Mouse (Mus musculus) CD8-positive naive resting alpha-beta T cell, adult 57 days (primary cell): ENCODE results near the gene Fndc8. TPM values are rescaled to one million over a fixed set of nuclear protein-coding genes. Genes with fewer than 3 reads are reported as not detected.

Experiments
- total RNA-seq: library from RNA; stranded (reverse); gene quantifications from one replicate; pipeline ENCODE4 v1.2.4, GENCODE M21; 2023

Gene Fndc8
- not detected for total RNA-seq

GRCm38 (mm10) chr11:82891936-82892335 lies at the start of gene Fndc8:
TSS of gene Fndc8 (plus strand) at chr11:82892124.

GRCm38 (mm10) chr11:82871031-82871446 lies 20.9 kb upstream of the Fndc8 start, which contains the start of gene Rffl:
TSS of gene Rffl (minus strand) at chr11:82871210.

GRCm38 (mm10) chr11:82890342-82890762 lies 1.6 kb upstream of the Fndc8 start, which contains the start of gene Rad51d:
TSS of gene Rad51d (minus strand) at chr11:82890614.

GRCm38 (mm10) chr11:82907651-82908607 lies 16.0 kb downstream of the Fndc8 start, which contains the start of gene Nle1:
TSS of gene Nle1 (minus strand) at chr11:82908411.

DNA sequence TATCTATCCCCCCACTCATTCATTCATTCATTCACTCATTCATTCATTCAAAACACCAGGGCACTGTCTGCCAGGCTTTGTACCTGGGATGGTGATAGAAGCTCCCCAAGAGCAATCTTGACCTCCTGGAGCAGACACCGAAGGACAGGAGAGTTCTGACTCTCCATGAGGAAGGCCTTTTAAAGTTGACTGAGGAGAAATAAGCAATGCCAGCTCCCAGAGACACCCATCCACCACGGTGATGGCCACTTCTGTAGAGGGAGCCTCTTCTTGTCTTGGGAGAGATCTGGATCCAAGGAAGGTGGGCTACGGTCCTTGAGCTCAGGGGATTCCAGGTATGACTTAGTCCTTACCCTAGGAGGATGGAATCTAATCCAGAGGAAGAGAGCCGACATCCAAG lies 18.3 kb downstream of the Fndc8 start, which contains the start of gene Unc45b:
Gene Unc45b (plus strand): TSS at position 301 of the 400 bp plus-strand sequence.

Other genes starting within 250 kb of the Fndc8 start
- gene Cct6b, start 127.8 kb upstream of the Fndc8 start, total RNA-seq, result 0.77 TPM
- gene Zfp830, start 127.8 kb upstream of the Fndc8 start, total RNA-seq, result 34.8 TPM
- 42.7 TPM for gene Lig3, start 111.0 kb upstream of the Fndc8 start, total RNA-seq
- 18.6 TPM for gene Rffl, start 20.9 kb upstream of the Fndc8 start, total RNA-seq
- 18.7 TPM for gene Rad51d, start 1.5 kb upstream of the Fndc8 start, total RNA-seq
- gene Nle1, start 16.3 kb downstream of the Fndc8 start, total RNA-seq, result 103 TPM
- gene Unc45b, start 18.4 kb downstream of the Fndc8 start, total RNA-seq, result not detected
- 40.9 TPM for gene Slfn5, start 59.2 kb downstream of the Fndc8 start, total RNA-seq
- gene Slfn9, start 99.7 kb downstream of the Fndc8 start, total RNA-seq, result 18.4 TPM
- 48.4 TPM for gene Slfn8, start 128.7 kb downstream of the Fndc8 start, total RNA-seq
- 134 TPM for gene Slfn2, start 173.0 kb downstream of the Fndc8 start, total RNA-seq
- 97.2 TPM for gene Slfn1, start 224.7 kb downstream of the Fndc8 start, total RNA-seq